Mouse (Mus musculus): ENCODE data around the gene Kcnmb3.
"Not testable (repeated sequence)": the region's sequence is repeated elsewhere in the genome, so short reads cannot be mapped to it uniquely, and the experiment has no call there.

Kcnmb3 gene

GRCm38 (mm10) chr3:32434016-32434415 lies 58.0 kb downstream of the Kcnmb3 start:
- no peak for DNase-seq (ENCODE audit: low read depth, low spot score)

GRCm38 (mm10) chr3:32430394-32430793 lies 61.6 kb downstream of the Kcnmb3 start:
- DNase-seq (ENCODE audit: low read depth, low spot score) = no peak

- DNase-seq (ENCODE audit: low read depth, low spot score) = not testable (repeated sequence)
Measured at GRCm38 (mm10) chr3:32429351-32429750, 62.7 kb downstream of the Kcnmb3 start.

GRCm38 (mm10) chr3:32428921-32429320 lies 63.1 kb downstream of the Kcnmb3 start:
- peak; percentile 62 for DNase-seq (ENCODE audit: low read depth, low spot score)

GRCm38 (mm10) chr3:32428361-32428760 lies 63.7 kb downstream of the Kcnmb3 start:
- DNase-seq (ENCODE audit: low read depth, low spot score) = no peak

- DNase-seq (ENCODE audit: low read depth, low spot score) = no peak
Measured at GRCm38 (mm10) chr3:32427695-32428094, 64.3 kb downstream of the Kcnmb3 start.
